Mouse (Mus musculus) mouse embryonic stem cell (cell line): ENCODE results near the gene Sorcs1.

Experiments used
- in situ Hi-C, 2 experiments: fragments of 300-500 bp; cut with MboI; formaldehyde crosslinking; loops; 1 replicate in 1 of 2; 3 replicates in 1 of 2; pipeline ENCODE4 v1.14.3; 2019 to 2020; ENCODE audit warnings: low sequenced_read_pairs in 2 of 2, low pct_unique_long_range_greater_than_20kb in 1 of 2, mixed read lengths in 1 of 2; ENCODE audit not compliant: unreplicated experiment in 1 of 2

The Sorcs1 gene

DNA sequence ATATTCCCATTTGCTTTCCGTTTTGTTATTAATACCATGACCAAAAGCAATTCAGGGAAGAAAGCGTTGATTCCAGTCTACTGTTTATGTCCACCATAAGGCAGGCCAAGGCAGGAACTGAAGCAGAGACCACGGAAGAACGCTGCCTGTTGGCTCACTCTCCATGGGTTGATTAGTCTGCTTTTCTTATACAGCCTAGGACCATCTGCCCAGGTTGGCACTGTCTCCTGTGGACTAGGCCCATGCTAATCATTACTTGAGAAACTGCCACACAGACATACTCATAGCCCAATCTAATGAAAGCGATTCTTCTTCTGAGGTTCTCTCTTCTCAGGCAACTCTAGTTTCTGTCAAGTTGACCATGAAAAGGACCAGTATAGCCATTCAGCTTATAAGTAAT, 92.3 kb downstream of the Sorcs1 start:
- in situ Hi-C loops, result no loop called here

- in situ Hi-C loops, result no loop called here
Observed at GRCm38 (mm10) chr19:50582952-50583351, 95.5 kb downstream of the Sorcs1 start.

DNA sequence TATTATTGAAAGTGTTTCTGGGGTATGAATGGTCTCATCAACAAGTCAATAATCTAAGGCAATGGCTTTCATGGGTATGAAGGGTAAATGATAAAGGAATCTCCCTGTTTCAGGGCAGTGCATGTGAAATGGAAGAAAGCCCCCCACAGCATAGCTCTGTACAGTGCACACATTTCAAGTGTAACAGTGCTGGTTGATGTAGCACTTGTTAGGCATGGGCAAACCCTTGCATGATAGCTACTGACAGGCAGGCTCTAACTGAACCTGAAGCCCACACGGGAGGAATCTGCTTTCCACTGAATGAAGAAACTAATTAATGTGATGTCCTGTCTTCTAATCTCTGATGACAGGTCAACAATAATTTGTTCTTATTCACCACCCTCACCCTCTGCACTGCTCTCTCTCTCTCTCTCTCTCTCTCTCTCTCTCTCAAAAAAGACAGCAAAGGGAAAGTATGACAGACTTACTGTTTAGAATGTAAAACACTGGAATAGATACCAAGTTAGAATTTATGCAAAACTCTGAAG, 108.7 kb downstream of the Sorcs1 start:
- in situ Hi-C loops, result no loop called here

- in situ Hi-C loops, result no loop called here
Observed at GRCm38 (mm10) chr19:50566306-50566705, 112.1 kb downstream of the Sorcs1 start.

- in situ Hi-C loops, result no loop called here
Observed at GRCm38 (mm10) chr19:50558771-50559170, 119.7 kb downstream of the Sorcs1 start.

GRCm38 (mm10) chr19:50534031-50534430, 144.4 kb downstream of the Sorcs1 start:
- in situ Hi-C loops, result no loop called here

GRCm38 (mm10) chr19:50527835-50528234, 150.6 kb downstream of the Sorcs1 start:
- in situ Hi-C loops, result no loop called here

DNA sequence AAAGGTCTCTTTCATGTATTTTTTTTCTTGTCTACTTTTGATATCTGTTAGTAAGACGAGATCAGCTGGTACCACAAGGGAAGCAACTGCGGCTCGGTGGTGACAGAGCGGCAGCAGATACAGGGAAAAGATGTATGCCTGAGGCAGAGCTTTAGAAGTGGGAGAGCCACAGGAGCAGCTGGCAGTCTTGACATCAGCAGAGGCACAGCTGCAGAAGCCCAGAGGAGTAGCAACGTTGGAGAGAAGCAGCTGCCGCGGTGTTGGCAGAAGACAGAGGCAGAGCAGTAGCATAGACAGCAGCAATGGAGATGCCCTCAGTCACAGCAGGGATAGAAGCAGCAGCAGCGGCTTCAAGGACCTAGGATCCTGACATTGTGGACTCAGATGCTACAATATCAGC, 152.4 kb downstream of the Sorcs1 start:
- in situ Hi-C loops, result no loop called here

GRCm38 (mm10) chr19:50521943-50522342, 156.5 kb downstream of the Sorcs1 start:
- in situ Hi-C loops, result no loop called here

DNA sequence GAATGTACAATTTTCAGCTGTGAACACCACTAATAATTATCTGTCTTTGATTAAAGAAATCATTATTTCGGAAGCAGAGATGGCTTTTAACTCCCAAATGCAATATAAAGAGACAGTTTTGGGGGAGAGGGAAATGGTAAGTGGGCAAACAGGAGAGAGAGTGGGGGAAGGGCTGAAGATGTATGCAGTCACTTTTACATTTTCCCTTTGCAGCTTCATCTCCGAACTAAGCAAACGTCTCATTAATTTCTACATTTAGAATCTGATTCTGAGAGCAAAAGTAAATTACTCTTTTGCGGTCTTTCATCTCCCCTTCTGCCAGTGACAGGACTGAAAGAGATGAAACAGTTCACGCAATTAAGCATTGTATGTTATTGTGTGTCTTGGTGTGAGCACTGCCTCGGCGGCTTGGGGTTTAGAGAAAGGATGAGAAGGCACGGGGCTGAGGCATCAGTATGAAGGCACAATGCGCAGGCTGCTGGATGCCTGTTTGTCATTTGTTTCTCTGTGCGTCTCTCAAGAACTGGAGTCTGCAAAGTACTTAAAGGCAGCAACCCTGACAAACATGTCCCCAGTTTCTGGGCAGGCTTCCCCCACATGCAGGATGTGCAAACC, 163.3 kb downstream of the Sorcs1 start:
- in situ Hi-C loops, result no loop called here

- in situ Hi-C loops, result no loop called here
Observed at GRCm38 (mm10) chr19:50514309-50514830, 164.1 kb downstream of the Sorcs1 start.

- in situ Hi-C loops, result no loop called here
Observed at GRCm38 (mm10) chr19:50502816-50503215, 175.6 kb downstream of the Sorcs1 start.

GRCm38 (mm10) chr19:50491121-50491520, 187.3 kb downstream of the Sorcs1 start:
- in situ Hi-C loops, result no loop called here

- in situ Hi-C loops, result no loop called here
Observed at GRCm38 (mm10) chr19:50490721-50491120, 187.7 kb downstream of the Sorcs1 start.

DNA sequence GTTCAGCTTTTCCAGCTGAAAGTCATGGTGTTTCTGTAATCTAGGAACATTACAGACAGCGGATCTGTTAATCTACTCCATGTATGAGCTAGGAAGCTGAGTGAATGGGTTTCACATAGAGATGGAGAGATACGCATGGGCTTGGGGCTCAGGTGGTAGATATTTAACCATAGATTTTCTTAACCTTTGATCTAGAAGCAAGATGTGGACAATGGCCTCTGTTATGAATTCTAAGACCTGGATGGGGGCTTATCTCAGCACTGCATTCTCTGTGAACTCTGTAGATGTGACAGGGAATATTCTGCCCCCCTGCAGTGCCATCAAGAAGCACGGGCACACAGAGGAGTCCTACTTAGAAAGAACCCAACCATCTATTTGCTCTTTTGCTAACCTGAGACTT, 188.7 kb downstream of the Sorcs1 start:
- in situ Hi-C loops, result no loop called here

DNA sequence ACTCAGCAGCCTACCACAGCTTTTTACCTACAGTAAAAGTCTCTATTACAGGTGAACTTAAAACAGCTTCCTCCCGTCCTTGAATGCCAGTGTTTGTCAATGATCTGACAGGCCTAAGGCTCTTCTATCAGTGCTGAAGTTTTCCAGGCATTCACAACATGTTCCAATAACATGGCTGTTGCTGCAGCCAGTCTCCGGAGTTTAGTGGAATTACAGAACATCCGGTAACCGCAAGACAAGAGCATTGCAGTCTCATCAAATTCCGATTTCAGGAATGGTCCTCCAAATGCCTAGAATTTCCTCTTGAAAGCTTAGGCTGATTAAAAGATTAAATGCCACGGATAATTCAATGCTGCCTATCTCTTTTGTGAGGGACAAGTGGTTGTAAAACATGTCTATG, 190.0 kb downstream of the Sorcs1 start:
- in situ Hi-C loops, result no loop called here

DNA sequence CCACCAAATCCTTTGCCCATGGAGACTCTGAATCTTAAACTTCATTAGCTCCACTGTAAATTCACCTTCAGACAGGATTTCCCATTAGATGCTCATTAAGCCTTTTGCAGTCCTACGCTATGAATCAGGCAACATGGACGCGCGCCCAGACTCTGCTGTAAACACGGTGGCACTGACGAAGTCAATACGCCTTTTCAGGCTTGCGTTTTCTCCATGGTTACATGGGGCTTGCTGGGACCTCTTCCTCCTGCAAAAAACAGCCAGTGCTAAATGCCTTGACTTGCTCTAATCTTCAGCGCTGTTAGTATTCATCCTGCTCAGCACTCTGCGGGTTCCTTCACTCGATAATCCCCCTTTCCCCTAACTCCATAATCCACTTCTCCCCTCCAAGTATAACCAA, 190.7 kb downstream of the Sorcs1 start:
- in situ Hi-C loops, result no loop called here

- in situ Hi-C loops, result no loop called here
Observed at GRCm38 (mm10) chr19:50486345-50486744, 192.1 kb downstream of the Sorcs1 start.

- in situ Hi-C loops, result no loop called here
Observed at GRCm38 (mm10) chr19:50476774-50477173, 201.7 kb downstream of the Sorcs1 start.

DNA sequence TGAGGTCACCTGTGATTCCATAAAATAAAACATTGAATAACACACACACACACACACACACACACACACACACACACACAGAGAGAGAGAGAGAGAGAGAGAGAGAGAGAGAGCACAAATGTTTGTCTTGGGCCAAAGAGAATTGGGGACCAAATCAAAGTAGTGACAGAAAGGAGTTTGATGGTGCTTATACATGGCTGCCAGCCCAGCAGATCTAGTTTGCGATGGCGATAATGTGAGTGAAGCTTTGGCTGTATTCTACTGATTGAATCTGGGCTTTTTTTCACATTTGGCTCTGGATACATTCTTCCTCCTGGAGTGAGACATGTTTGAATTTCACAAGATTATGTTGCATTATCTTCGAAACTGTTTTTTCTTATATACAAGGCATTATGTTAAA, 209.9 kb downstream of the Sorcs1 start:
- in situ Hi-C loops, result no loop called here
